Mouse (Mus musculus): ENCODE data around the gene Mrpl27. TPM values are rescaled to one million over a fixed set of nuclear protein-coding genes. Genes with fewer than 3 reads are reported as not detected.
"Not testable (repeated sequence)": the region's sequence is repeated elsewhere in the genome, so short reads cannot be mapped to it uniquely, and the experiment has no call there.

The Mrpl27 gene
- polyA plus RNA-seq, 1 experiment from 2014 or later: 139 TPM

GRCm38 (mm10) chr11:94677607-94678145, 24.1 kb downstream of the Mrpl27 start:
- Histone ChIP-seq H3K27ac (ENCODE audit: low read depth, low read length) (peak overlapping the region; percentile 87; the same call in 1 of the 2 replicates), H3K4me2 (replicated peaks; ENCODE audit: low read depth, low read length) (peak overlapping the region; percentile 54), H3K9ac (ENCODE audit: low read depth, low read length) (peak overlapping the region; percentile 97), H3K9me3 (ENCODE audit: control insufficient read depth, low read length) (no peaks in the 10 kb centered on the region), H3K4me1 (replicated peaks; ENCODE audit: control insufficient read depth, insufficient read depth, low read length) (0 out of 2 replicates have a peak, but pooled peaks cover 3% of the 10 kb centered on the region), H3K27me3 (ENCODE audit: control insufficient read depth, insufficient read depth, low read length) (no peaks in the 10 kb centered on the region), H3K4me3 (ENCODE audit: low read depth, low read length) (peak overlapping the region; percentile 84), H3K36me3 (ENCODE audit: control insufficient read depth, insufficient read depth, low read length) (no peaks in the 10 kb centered on the region)
- WGBS: 32% methylated on average over 15 of the region's 15 CpGs
- DNase-seq (ENCODE audit: low spot score) (no peak), ATAC-seq (ENCODE audit: low FRiP score) (no peak)

DNA sequence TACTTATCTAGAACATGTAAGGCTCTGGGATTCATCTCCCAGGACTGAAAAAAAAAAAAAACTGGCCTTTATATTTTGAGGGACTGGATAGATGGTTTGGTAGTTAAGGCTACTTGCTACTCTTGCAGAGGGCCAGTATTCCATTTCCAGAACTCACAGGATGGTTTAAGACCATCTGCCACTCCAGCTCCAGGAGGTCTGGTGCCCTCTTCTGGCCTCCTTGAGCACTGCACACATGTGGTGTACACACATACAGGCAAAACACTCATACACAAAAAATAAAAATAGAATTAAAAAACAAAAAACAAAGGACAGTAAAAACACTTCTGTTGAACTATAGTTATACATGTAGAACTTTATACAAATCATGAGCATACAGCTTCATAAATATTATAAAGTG, 27.1 kb downstream of the Mrpl27 start:
- ATAC-seq (ENCODE audit: low FRiP score): no peak
- no peak overlapping the region for H3K27ac ChIP-seq (ENCODE audit: low read depth, low read length)
- H3K4me1 ChIP-seq (replicated peaks; ENCODE audit: control insufficient read depth, insufficient read depth, low read length): 0 out of 2 replicates have a peak, but pooled peaks cover 3% of the 10 kb centered on the region
- no peak for DNase-seq (ENCODE audit: low spot score)
- no peaks in the 10 kb centered on the region for H3K9me3 ChIP-seq (ENCODE audit: control insufficient read depth, low read length)
- H3K4me2 ChIP-seq (replicated peaks; ENCODE audit: low read depth, low read length): no peak overlapping the region
- no peaks in the 10 kb centered on the region for H3K27me3 ChIP-seq (ENCODE audit: control insufficient read depth, insufficient read depth, low read length)
- H3K36me3 ChIP-seq (ENCODE audit: control insufficient read depth, insufficient read depth, low read length): no peaks in the 10 kb centered on the region
- H3K4me3 ChIP-seq (ENCODE audit: low read depth, low read length): no peak overlapping the region
- H3K9ac ChIP-seq (ENCODE audit: low read depth, low read length): no peak overlapping the region

DNA sequence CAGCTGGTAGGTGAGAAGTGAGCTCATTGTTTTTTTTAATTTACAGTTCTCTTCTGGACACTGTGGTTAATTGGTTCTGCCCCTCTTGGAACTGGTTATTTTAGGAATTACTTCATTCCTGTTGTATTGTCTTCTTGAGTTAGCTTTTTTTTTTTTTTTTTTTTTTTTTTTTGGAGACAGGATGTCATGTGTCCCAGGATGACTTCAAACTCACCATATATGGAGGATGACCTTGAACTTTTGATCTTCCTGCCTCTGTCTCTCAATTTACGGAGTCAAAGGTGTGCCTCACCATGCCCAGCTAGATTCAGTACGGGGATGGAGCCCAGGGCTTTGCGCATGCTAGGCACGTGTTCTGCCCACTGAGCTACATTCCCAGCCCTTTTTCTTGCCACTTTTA, 28.1 kb downstream of the Mrpl27 start:
- H3K36me3 ChIP-seq (ENCODE audit: control insufficient read depth, insufficient read depth, low read length): no peaks in the 10 kb centered on the region
- H3K27me3 ChIP-seq (ENCODE audit: control insufficient read depth, insufficient read depth, low read length): no peaks in the 10 kb centered on the region
- H3K4me3 ChIP-seq (ENCODE audit: low read depth, low read length): no peak overlapping the region
- H3K4me2 ChIP-seq (replicated peaks; ENCODE audit: low read depth, low read length): no peak overlapping the region
- no peak overlapping the region for H3K9ac ChIP-seq (ENCODE audit: low read depth, low read length)
- ATAC-seq (ENCODE audit: low FRiP score) (no peak), DNase-seq (ENCODE audit: low spot score) (no peak)
- H3K4me1 ChIP-seq (replicated peaks; ENCODE audit: control insufficient read depth, insufficient read depth, low read length): no peaks in the 10 kb centered on the region
- no peaks in the 10 kb centered on the region for H3K9me3 ChIP-seq (ENCODE audit: control insufficient read depth, low read length)
- no peak overlapping the region for H3K27ac ChIP-seq (ENCODE audit: low read depth, low read length)
- 84% methylated on average over 4 of the region's 4 CpGs for WGBS

GRCm38 (mm10) chr11:94682427-94682826, 28.9 kb downstream of the Mrpl27 start:
- ATAC-seq (ENCODE audit: low FRiP score): no peak
- Histone ChIP-seq H3K27me3 (ENCODE audit: control insufficient read depth, insufficient read depth, low read length) (no peaks in the 10 kb centered on the region), H3K4me3 (ENCODE audit: low read depth, low read length) (no peak overlapping the region), H3K4me1 (replicated peaks; ENCODE audit: control insufficient read depth, insufficient read depth, low read length) (no peaks in the 10 kb centered on the region), H3K4me2 (replicated peaks; ENCODE audit: low read depth, low read length) (no peak overlapping the region), H3K9me3 (ENCODE audit: control insufficient read depth, low read length) (no peaks in the 10 kb centered on the region), H3K27ac (ENCODE audit: low read depth, low read length) (no peak overlapping the region), H3K9ac (ENCODE audit: low read depth, low read length) (no peak overlapping the region), H3K36me3 (ENCODE audit: control insufficient read depth, insufficient read depth, low read length) (no peaks in the 10 kb centered on the region)
- DNase-seq (ENCODE audit: low spot score): no peak
- 85% methylated on average over 7 of the region's 7 CpGs for WGBS

- H3K9me3 ChIP-seq (ENCODE audit: control insufficient read depth, low read length): no peaks in the 10 kb centered on the region
- H3K36me3 ChIP-seq (ENCODE audit: control insufficient read depth, insufficient read depth, low read length): no peaks in the 10 kb centered on the region
- ATAC-seq (ENCODE audit: low FRiP score) (no peak), DNase-seq (ENCODE audit: low spot score) (no peak)
- H3K4me2 ChIP-seq (replicated peaks; ENCODE audit: low read depth, low read length): no peak overlapping the region
- no peaks in the 10 kb centered on the region for H3K27me3 ChIP-seq (ENCODE audit: control insufficient read depth, insufficient read depth, low read length)
- H3K4me1 ChIP-seq (replicated peaks; ENCODE audit: control insufficient read depth, insufficient read depth, low read length): no peaks in the 10 kb centered on the region
- no peak overlapping the region for H3K9ac ChIP-seq (ENCODE audit: low read depth, low read length)
- no peak overlapping the region for H3K4me3 ChIP-seq (ENCODE audit: low read depth, low read length)
- no peak overlapping the region for H3K27ac ChIP-seq (ENCODE audit: low read depth, low read length)
- 82% methylated on average over 6 of the region's 6 CpGs for WGBS
These were observed 33.6 kb downstream of the Mrpl27 start for GRCm38 (mm10) chr11:94687178-94687577.

DNA sequence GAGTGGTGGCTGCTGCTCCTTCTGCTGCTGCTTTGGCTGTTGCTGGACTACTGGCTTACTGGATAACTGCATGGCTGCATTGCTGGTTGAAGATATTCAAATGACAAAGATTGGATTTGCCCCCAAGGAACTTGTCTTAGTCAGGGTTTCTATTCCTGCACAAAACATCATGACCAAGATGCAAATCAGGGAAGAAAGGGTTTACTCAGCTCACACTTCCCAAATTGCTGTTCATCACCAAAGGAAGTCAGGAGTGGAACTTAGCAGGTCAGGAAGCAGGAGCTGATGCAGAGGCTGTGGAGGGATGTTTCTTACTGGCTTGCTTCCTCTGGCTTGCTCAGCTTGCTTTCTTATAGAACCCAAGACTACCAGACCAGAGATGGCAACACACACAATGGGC, 38.9 kb downstream of the Mrpl27 start:
- DNase-seq (ENCODE audit: low spot score); H3K27ac ChIP-seq (ENCODE audit: low read depth, low read length); ATAC-seq (ENCODE audit: low FRiP score); H3K4me3 ChIP-seq (ENCODE audit: low read depth, low read length); H3K4me2 ChIP-seq (replicated peaks; ENCODE audit: low read depth, low read length); H3K9ac ChIP-seq (ENCODE audit: low read depth, low read length); H3K9me3 ChIP-seq (ENCODE audit: control insufficient read depth, low read length); H3K4me1 ChIP-seq (replicated peaks; ENCODE audit: control insufficient read depth, insufficient read depth, low read length); H3K36me3 ChIP-seq (ENCODE audit: control insufficient read depth, insufficient read depth, low read length); H3K27me3 ChIP-seq (ENCODE audit: control insufficient read depth, insufficient read depth, low read length): not testable (repeated sequence)

- Histone ChIP-seq H3K4me3 (ENCODE audit: low read depth, low read length) (no peak overlapping the region), H3K9me3 (ENCODE audit: control insufficient read depth, low read length) (no peaks in the 10 kb centered on the region), H3K4me2 (replicated peaks; ENCODE audit: low read depth, low read length) (no peak overlapping the region), H3K36me3 (ENCODE audit: control insufficient read depth, insufficient read depth, low read length) (no peaks in the 10 kb centered on the region), H3K27ac (ENCODE audit: low read depth, low read length) (no peak overlapping the region), H3K4me1 (replicated peaks; ENCODE audit: control insufficient read depth, insufficient read depth, low read length) (no peaks in the 10 kb centered on the region), H3K9ac (ENCODE audit: low read depth, low read length) (no peak overlapping the region), H3K27me3 (ENCODE audit: control insufficient read depth, insufficient read depth, low read length) (no peaks in the 10 kb centered on the region)
- WGBS: 86% methylated on average over 6 of the region's 6 CpGs
- no peak for ATAC-seq (ENCODE audit: low FRiP score)
- DNase-seq (ENCODE audit: low spot score): no peak
These were observed 41.9 kb downstream of the Mrpl27 start for GRCm38 (mm10) chr11:94695508-94695907.

DNA sequence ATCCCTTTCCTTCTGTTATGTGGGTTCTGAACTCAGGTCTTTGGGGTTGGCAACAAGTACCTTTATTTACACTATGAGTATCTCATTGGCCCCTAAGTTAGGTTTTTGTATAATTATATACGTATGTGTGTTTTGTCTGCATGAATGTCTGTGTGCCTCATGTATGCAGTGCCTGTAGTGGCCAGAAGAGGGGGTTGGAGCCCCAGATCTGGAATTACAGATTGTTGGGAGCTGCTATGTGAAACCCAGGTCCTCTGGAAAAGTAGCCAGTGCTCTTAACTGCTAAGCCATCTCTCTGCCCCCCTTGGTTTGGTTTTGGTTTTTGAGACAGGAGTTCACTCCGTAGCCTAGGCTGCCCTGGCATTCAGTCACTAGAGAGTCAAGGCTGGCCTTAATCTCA, 43.6 kb downstream of the Mrpl27 start:
- no peaks in the 10 kb centered on the region for H3K36me3 ChIP-seq (ENCODE audit: control insufficient read depth, insufficient read depth, low read length)
- no peaks in the 10 kb centered on the region for H3K27me3 ChIP-seq (ENCODE audit: control insufficient read depth, insufficient read depth, low read length)
- H3K27ac ChIP-seq (ENCODE audit: low read depth, low read length): no peak overlapping the region
- no peaks in the 10 kb centered on the region; the same call in 1 of the 2 replicates for H3K4me1 ChIP-seq (replicated peaks; ENCODE audit: control insufficient read depth, insufficient read depth, low read length)
- no peak overlapping the region for H3K4me3 ChIP-seq (ENCODE audit: low read depth, low read length)
- DNase-seq (ENCODE audit: low spot score) (no peak), ATAC-seq (ENCODE audit: low FRiP score) (no peak)
- H3K4me2 ChIP-seq (replicated peaks; ENCODE audit: low read depth, low read length): no peak overlapping the region
- H3K9me3 ChIP-seq (ENCODE audit: control insufficient read depth, low read length): no peaks in the 10 kb centered on the region
- no peak overlapping the region for H3K9ac ChIP-seq (ENCODE audit: low read depth, low read length)
- WGBS: 90% methylated on average over 2 of the region's 2 CpGs

DNA sequence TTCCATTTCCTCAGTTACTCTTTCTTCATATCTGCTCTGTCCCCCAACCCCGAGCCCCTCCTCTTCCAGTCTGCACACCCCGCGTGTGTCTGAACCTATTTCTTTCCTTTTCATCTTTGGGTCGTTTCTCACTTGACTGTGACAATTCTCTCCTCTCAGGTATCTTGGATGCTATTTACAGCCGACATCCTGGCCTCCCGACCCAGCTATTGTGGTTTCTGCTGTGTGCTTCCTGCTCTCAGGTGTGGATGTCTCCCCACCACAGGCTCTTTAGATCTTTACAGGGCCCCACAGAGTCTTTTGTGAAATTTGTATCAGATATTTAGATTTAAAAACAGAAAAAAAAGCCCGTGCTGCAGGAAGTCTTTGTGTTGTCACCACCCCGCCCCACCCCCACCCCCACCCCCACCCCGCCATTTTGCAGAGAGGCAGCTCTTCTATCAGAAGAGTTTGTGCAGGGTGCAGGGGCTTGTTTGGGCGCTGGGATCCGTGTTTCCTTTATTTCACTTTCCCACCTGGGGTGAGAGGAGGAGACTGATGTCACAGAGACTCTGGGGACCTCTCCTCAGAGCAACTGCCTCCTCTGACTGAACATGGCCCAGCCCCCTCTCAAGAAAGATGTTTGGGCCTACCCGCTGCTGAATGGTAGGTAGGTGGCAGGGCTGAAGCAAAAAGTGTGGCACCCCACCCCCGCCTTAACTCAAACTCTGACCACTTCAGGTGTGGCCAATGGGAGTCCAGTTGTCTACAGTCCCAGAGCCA, 44.3 kb downstream of the Mrpl27 start:
- WGBS: 43% methylated on average over 13 of the region's 13 CpGs
- H3K9ac ChIP-seq (ENCODE audit: low read depth, low read length): no peak overlapping the region
- H3K4me3 ChIP-seq (ENCODE audit: low read depth, low read length): no peak overlapping the region
- no peaks in the 10 kb centered on the region for H3K27me3 ChIP-seq (ENCODE audit: control insufficient read depth, insufficient read depth, low read length)
- H3K9me3 ChIP-seq (ENCODE audit: control insufficient read depth, low read length): no peaks in the 10 kb centered on the region
- no peak for DNase-seq (ENCODE audit: low spot score)
- H3K27ac ChIP-seq (ENCODE audit: low read depth, low read length): no peak overlapping the region
- H3K4me1 ChIP-seq (replicated peaks; ENCODE audit: control insufficient read depth, insufficient read depth, low read length): no peaks in the 10 kb centered on the region; the same call in 1 of the 2 replicates
- H3K36me3 ChIP-seq (ENCODE audit: control insufficient read depth, insufficient read depth, low read length): no peaks in the 10 kb centered on the region
- ATAC-seq (ENCODE audit: low FRiP score): no peak
- H3K4me2 ChIP-seq (replicated peaks; ENCODE audit: low read depth, low read length): no peak overlapping the region

Measured in hindbrain, embryonic 11.5 days (tissue).